In the genomic region with DNA sequence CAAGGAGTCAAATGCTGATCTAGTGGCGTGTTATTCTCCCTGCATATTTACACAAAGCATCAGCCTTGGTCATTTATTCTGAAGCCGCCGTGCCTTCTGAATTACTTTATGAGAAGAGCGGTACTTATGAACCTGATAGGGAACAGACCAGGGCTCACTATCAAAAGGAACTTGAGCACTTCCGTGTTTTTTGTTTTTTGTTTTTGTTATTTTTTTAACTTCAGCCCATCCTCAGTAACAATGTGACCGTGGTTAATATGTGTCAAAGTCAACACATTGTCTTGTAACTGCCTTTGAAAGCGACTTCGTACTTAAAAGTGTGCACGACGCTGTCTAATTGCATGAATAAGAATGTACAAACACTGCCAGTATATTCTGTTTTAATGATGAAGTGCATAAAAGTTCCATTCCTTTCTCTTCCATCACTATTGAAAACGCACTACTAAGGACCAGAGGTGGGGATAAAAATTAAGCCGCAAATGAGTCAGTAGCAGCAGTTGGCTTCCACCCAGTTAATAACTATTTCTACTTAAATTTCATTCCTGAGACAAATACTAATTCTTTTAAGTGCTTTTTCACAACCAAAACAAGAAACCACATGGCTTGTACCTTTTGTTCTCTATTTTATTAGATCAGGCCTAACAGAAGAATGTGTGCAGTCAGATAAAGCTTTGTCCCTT, we compare ENCODE assay signal across 8 mouse cellular contexts. TPM values are rescaled to one million over a fixed set of nuclear protein-coding genes. Genes with fewer than 3 reads are reported as not detected.
DNase-seq lines count a peak whose midpoint lies in the region; ATAC-seq lines count a peak whose summit lies in the region.

No protein-coding gene starts in this region.

- peak overlapping the region; percentile 78; the same call in 1 of the 2 replicates for H3K9ac ChIP-seq in heart, embryonic 12.5 days
- peak overlapping the region; percentile 89 for H3K9ac ChIP-seq in hindbrain, embryonic 11.5 days (ENCODE audit: low read depth, low read length)
- H3K9ac ChIP-seq in midbrain, embryonic 12.5 days (replicated peaks): peak overlapping the region; percentile 83

- no peak for DNase-seq in heart, postnatal 36 days
- DNase-seq in brain, embryonic 18.5 days (ENCODE audit: low read depth, low spot score): peak; percentile 22
- no peak for DNase-seq in hindbrain, embryonic 11.5 days (ENCODE audit: low spot score)
- DNase-seq in yolk sac, embryonic 10.5 days (ENCODE audit: low spot score): no peak
- no peak for DNase-seq in right cerebral cortex, postnatal 10 days (ENCODE audit: low spot score in 2 of 2)

- no peaks in the 10 kb centered on the region for H3K4me1 ChIP-seq in heart, embryonic 12.5 days (replicated peaks)
- no peaks in the 10 kb centered on the region for H3K4me1 ChIP-seq in hindbrain, embryonic 11.5 days (replicated peaks; ENCODE audit: control insufficient read depth, insufficient read depth, low read length)
- H3K4me1 ChIP-seq in midbrain, embryonic 12.5 days: peaks cover 16% of the 10 kb centered on the region

- H3K4me3 ChIP-seq in heart, embryonic 12.5 days: peak overlapping the region; percentile 67
- H3K4me3 ChIP-seq in hindbrain, embryonic 11.5 days (ENCODE audit: low read depth, low read length): peak overlapping the region; percentile 68
- H3K4me3 ChIP-seq in midbrain, embryonic 12.5 days: peak overlapping the region; percentile 62

- no peaks in the 10 kb centered on the region for H3K36me3 ChIP-seq in heart, embryonic 12.5 days
- no peaks in the 10 kb centered on the region for H3K36me3 ChIP-seq in hindbrain, embryonic 11.5 days (ENCODE audit: control insufficient read depth, insufficient read depth, low read length)
- H3K36me3 ChIP-seq in midbrain, embryonic 12.5 days: no peaks in the 10 kb centered on the region

- H3K27me3 ChIP-seq in heart, embryonic 12.5 days (replicated peaks): no peaks in the 10 kb centered on the region
- H3K27me3 ChIP-seq in hindbrain, embryonic 11.5 days (ENCODE audit: control insufficient read depth, insufficient read depth, low read length): no peaks in the 10 kb centered on the region
- H3K27me3 ChIP-seq in midbrain, embryonic 12.5 days: no peaks in the 10 kb centered on the region

- intact Hi-C loops in heart, postnatal 36 days (cut with DNase I): loop anchor here (2.0 to 10.0 kb wide), 4 partner anchors 197 to 405 kb away; no protein-coding TSS in a partner anchor

- WGBS in heart, embryonic 12.5 days: 22% methylated on average over 12 of the region's 12 CpGs
- 12% methylated on average over 12 of the region's 12 CpGs for WGBS in hindbrain, embryonic 11.5 days
- 7% methylated on average over 12 of the region's 12 CpGs for WGBS in midbrain, embryonic 12.5 days

- no peak overlapping the region for H3K27ac ChIP-seq in heart, embryonic 12.5 days (ENCODE audit: poor library complexity, severe bottlenecking)
- peak overlapping the region; percentile 98 for H3K27ac ChIP-seq in hindbrain, embryonic 11.5 days (ENCODE audit: low read depth, low read length)
- peak overlapping the region; percentile 98 for H3K27ac ChIP-seq in midbrain, embryonic 12.5 days (replicated peaks)

- H3K4me2 ChIP-seq in heart, embryonic 12.5 days: peak overlapping the region; percentile 93
- peak overlapping the region; percentile 67 for H3K4me2 ChIP-seq in hindbrain, embryonic 11.5 days (replicated peaks; ENCODE audit: low read depth, low read length)
- peak overlapping the region; percentile 63 for H3K4me2 ChIP-seq in midbrain, embryonic 12.5 days (replicated peaks)

- ATAC-seq in heart, embryonic 12.5 days (ENCODE audit: insufficient number of reproducible peaks, low FRiP score): no peak
- no peak for ATAC-seq in hindbrain, embryonic 11.5 days (ENCODE audit: low FRiP score)
- ATAC-seq in midbrain, embryonic 12.5 days (ENCODE audit: low FRiP score, low read depth): no peak
- no peak for ATAC-seq in erythroid progenitor cell, adult 5-6 weeks (replicated peaks; ENCODE audit: low FRiP score, poor library complexity, severe bottlenecking)

- no peaks in the 10 kb centered on the region for H3K9me3 ChIP-seq in heart, embryonic 12.5 days (replicated peaks)
- no peaks in the 10 kb centered on the region for H3K9me3 ChIP-seq in hindbrain, embryonic 11.5 days (ENCODE audit: control insufficient read depth, low read length)
- no peaks in the 10 kb centered on the region for H3K9me3 ChIP-seq in midbrain, embryonic 12.5 days

RNA-seq across cellular contexts. Expression of a gene that starts 0.5 kb away (rescaled TPM):
- 3.3 and 3.4 TPM in 2 replicates for polyA plus RNA-seq in heart, embryonic 12.5 days (2016; fragmentation: Nextera tagmentation; extraction: Ambion mirVana)
- total RNA-seq in heart, postnatal 36 days (2021): 10 to 100 TPM; 13.2 to 13.7 TPM
- polyA plus RNA-seq in hindbrain, embryonic 11.5 days (2014; fragmentation: Nextera tagmentation; extraction: Ambion mirVana): 35.9 and 43.2 TPM in 2 replicates
- 39.3 and 41.4 TPM in 2 replicates for polyA plus RNA-seq in midbrain, embryonic 12.5 days (2016; fragmentation: Nextera tagmentation; extraction: Ambion mirVana)
- under 0.01 TPM in 1 of 2 replicates, not detected in the other for total RNA-seq in erythroid progenitor cell, adult 5-6 weeks (2015; ENCODE audit: low replicate concordance)
- 0.13 TPM in 1 of 2 replicates, not detected in the other for total RNA-seq in erythroid progenitor cell, adult 5-6 weeks (2017; ENCODE audit: low replicate concordance)
